Mouse (Mus musculus): Measurements from ENCODE around the gene Klf5. TPM values are rescaled to one million over a fixed set of nuclear protein-coding genes. Genes with fewer than 3 reads are reported as not detected.

Gene Klf5
- total and polyA plus RNA-seq, 2 experiments = 0.09 to 0.12 TPM

GRCm38 (mm10) chr14:99316275-99316674 is 17.8 kb downstream of the Klf5 start:
- Histone ChIP-seq H3K4me1 (ENCODE audit: control insufficient read depth, insufficient read depth, low read length) (no peaks in the 10 kb centered on the region), H3K4me3 (ENCODE audit: insufficient read depth, low read depth, low read length) (no peak overlapping the region), H3K36me3 (ENCODE audit: control insufficient read depth, insufficient read depth, low read length) (no peaks in the 10 kb centered on the region), H3K9ac (ENCODE audit: low read depth, low read length) (no peak overlapping the region), H3K27me3 (ENCODE audit: control insufficient read depth, insufficient read depth, low read length) (no peaks in the 10 kb centered on the region), H3K79me2 (ENCODE audit: control insufficient read depth, insufficient read depth, low read length) (no peaks in the 10 kb centered on the region), H3K27ac (replicated peaks; ENCODE audit: insufficient read depth, low read depth, low read length) (no peak overlapping the region)
- no peak for DNase-seq (ENCODE audit: extremely low read depth, low read depth, low spot score)
- TF ChIP-seq CTCF (IDR thresholded peaks at IDR 0.05; ENCODE audit: low read depth, low read length) (no peak), POLR2A (IDR thresholded peaks at IDR 0.05; ENCODE audit: extremely low read depth, insufficient read depth, low read length) (no peak)
- WGBS = over 99% methylated on average over 4 of the region's 4 CpGs

- no peaks in the 10 kb centered on the region for H3K79me2 ChIP-seq (ENCODE audit: control insufficient read depth, insufficient read depth, low read length)
- 91% methylated on average over 5 of the region's 5 CpGs for WGBS
- no peak for DNase-seq (ENCODE audit: extremely low read depth, low read depth, low spot score)
- no peak overlapping the region for H3K27ac ChIP-seq (replicated peaks; ENCODE audit: insufficient read depth, low read depth, low read length)
- no peaks in the 10 kb centered on the region for H3K27me3 ChIP-seq (ENCODE audit: control insufficient read depth, insufficient read depth, low read length)
- no peaks in the 10 kb centered on the region for H3K36me3 ChIP-seq (ENCODE audit: control insufficient read depth, insufficient read depth, low read length)
- no peak overlapping the region for H3K4me3 ChIP-seq (ENCODE audit: insufficient read depth, low read depth, low read length)
- no peak overlapping the region for H3K9ac ChIP-seq (ENCODE audit: low read depth, low read length)
- H3K4me1 ChIP-seq (ENCODE audit: control insufficient read depth, insufficient read depth, low read length) = no peaks in the 10 kb centered on the region
- TF ChIP-seq CTCF (IDR thresholded peaks at IDR 0.05; ENCODE audit: low read depth, low read length) (no peak), POLR2A (IDR thresholded peaks at IDR 0.05; ENCODE audit: extremely low read depth, insufficient read depth, low read length) (no peak)
These were observed 22.2 kb downstream of the Klf5 start for GRCm38 (mm10) chr14:99320736-99321135.

- H3K36me3 ChIP-seq (ENCODE audit: control insufficient read depth, insufficient read depth, low read length) = no peaks in the 10 kb centered on the region
- H3K9ac ChIP-seq (ENCODE audit: low read depth, low read length) = no peak overlapping the region
- no peak for DNase-seq (ENCODE audit: extremely low read depth, low read depth, low spot score)
- no peaks in the 10 kb centered on the region for H3K4me1 ChIP-seq (ENCODE audit: control insufficient read depth, insufficient read depth, low read length)
- no peak overlapping the region for H3K4me3 ChIP-seq (ENCODE audit: insufficient read depth, low read depth, low read length)
- WGBS = 95% methylated on average over 10 of the region's 10 CpGs
- no peak overlapping the region for H3K27ac ChIP-seq (replicated peaks; ENCODE audit: insufficient read depth, low read depth, low read length)
- no peaks in the 10 kb centered on the region for H3K27me3 ChIP-seq (ENCODE audit: control insufficient read depth, insufficient read depth, low read length)
- H3K79me2 ChIP-seq (ENCODE audit: control insufficient read depth, insufficient read depth, low read length) = no peaks in the 10 kb centered on the region
- TF ChIP-seq POLR2A (IDR thresholded peaks at IDR 0.05; ENCODE audit: extremely low read depth, insufficient read depth, low read length) = no peak
- TF ChIP-seq CTCF (IDR thresholded peaks at IDR 0.05; ENCODE audit: low read depth, low read length) = no peak
These were observed 24.9 kb downstream of the Klf5 start for GRCm38 (mm10) chr14:99323376-99323775.

- H3K27me3 ChIP-seq (ENCODE audit: control insufficient read depth, insufficient read depth, low read length) = no peaks in the 10 kb centered on the region
- H3K4me1 ChIP-seq (ENCODE audit: control insufficient read depth, insufficient read depth, low read length) = no peaks in the 10 kb centered on the region
- WGBS = 77% methylated on average over 4 of the region's 4 CpGs
- no peak overlapping the region for H3K27ac ChIP-seq (replicated peaks; ENCODE audit: insufficient read depth, low read depth, low read length)
- TF ChIP-seq CTCF (IDR thresholded peaks at IDR 0.05; ENCODE audit: low read depth, low read length) = no peak
- no peaks in the 10 kb centered on the region for H3K36me3 ChIP-seq (ENCODE audit: control insufficient read depth, insufficient read depth, low read length)
- H3K4me3 ChIP-seq (ENCODE audit: insufficient read depth, low read depth, low read length) = no peak overlapping the region
- no peaks in the 10 kb centered on the region for H3K79me2 ChIP-seq (ENCODE audit: control insufficient read depth, insufficient read depth, low read length)
- no peak for DNase-seq (ENCODE audit: extremely low read depth, low read depth, low spot score)
- H3K9ac ChIP-seq (ENCODE audit: low read depth, low read length) = no peak overlapping the region
These were observed 26.0 kb downstream of the Klf5 start for GRCm38 (mm10) chr14:99324523-99324922.

GRCm38 (mm10) chr14:99325597-99326472 is 27.3 kb downstream of the Klf5 start:
- Histone ChIP-seq H3K27me3 (ENCODE audit: control insufficient read depth, insufficient read depth, low read length) (no peaks in the 10 kb centered on the region), H3K36me3 (ENCODE audit: control insufficient read depth, insufficient read depth, low read length) (no peaks in the 10 kb centered on the region), H3K27ac (replicated peaks; ENCODE audit: insufficient read depth, low read depth, low read length) (no peak overlapping the region), H3K79me2 (ENCODE audit: control insufficient read depth, insufficient read depth, low read length) (no peaks in the 10 kb centered on the region), H3K9ac (ENCODE audit: low read depth, low read length) (no peak overlapping the region), H3K4me1 (ENCODE audit: control insufficient read depth, insufficient read depth, low read length) (no peaks in the 10 kb centered on the region), H3K4me3 (ENCODE audit: insufficient read depth, low read depth, low read length) (no peak overlapping the region)
- TF ChIP-seq POLR2A (IDR thresholded peaks at IDR 0.05; ENCODE audit: extremely low read depth, insufficient read depth, low read length) = no peak
- no peak for DNase-seq (ENCODE audit: extremely low read depth, low read depth, low spot score)
- WGBS = 88% methylated on average over 12 of the region's 12 CpGs

GRCm38 (mm10) chr14:99336598-99336997 is 38.1 kb downstream of the Klf5 start:
- Histone ChIP-seq H3K4me1 (ENCODE audit: control insufficient read depth, insufficient read depth, low read length) (no peaks in the 10 kb centered on the region), H3K27me3 (ENCODE audit: control insufficient read depth, insufficient read depth, low read length) (no peaks in the 10 kb centered on the region), H3K36me3 (ENCODE audit: control insufficient read depth, insufficient read depth, low read length) (no peaks in the 10 kb centered on the region), H3K4me3 (ENCODE audit: insufficient read depth, low read depth, low read length) (no peak overlapping the region), H3K9ac (ENCODE audit: low read depth, low read length) (no peak overlapping the region), H3K27ac (replicated peaks; ENCODE audit: insufficient read depth, low read depth, low read length) (no peak overlapping the region), H3K79me2 (ENCODE audit: control insufficient read depth, insufficient read depth, low read length) (no peaks in the 10 kb centered on the region)
- no peak for TF ChIP-seq CTCF (IDR thresholded peaks at IDR 0.05; ENCODE audit: low read depth, low read length)
- TF ChIP-seq POLR2A (IDR thresholded peaks at IDR 0.05; ENCODE audit: extremely low read depth, insufficient read depth, low read length) = no peak
- 75% methylated on average over 3 of the region's 3 CpGs for WGBS
- DNase-seq (ENCODE audit: extremely low read depth, low read depth, low spot score) = no peak
